Mouse (Mus musculus) liver, adult 2 months (tissue): ENCODE data around the gene Mall. TPM values are rescaled to one million over a fixed set of nuclear protein-coding genes. Genes with fewer than 3 reads are reported as not detected.

Experiments
- DNase-seq: peaks from one replicate; pipeline ENCODE4 v3.0.0-alpha.2; 2011; ENCODE audit warnings: low read depth, low spot score; ENCODE audit errors: extremely low read depth
- H3K27ac ChIP-seq: fragments of 200-500 bp; replicated peaks from 2 replicates; pipeline ENCODE4 v1.5.1; 2012; ENCODE audit warnings: low read depth, mild to moderate bottlenecking, control low read depth, inconsistent platforms, low read length; ENCODE audit not compliant: insufficient read depth
- H3K27me3 ChIP-seq: fragments of 200-500 bp; 2 replicates; pipeline ENCODE4 v1.6.1; 2012; ENCODE audit warnings: mild to moderate bottlenecking, moderate library complexity, low read length, inconsistent platforms; ENCODE audit not compliant: control insufficient read depth, insufficient read depth
- H3K36me3 ChIP-seq: fragments of 200-500 bp; 2 replicates; pipeline ENCODE4 v1.6.1; 2012; ENCODE audit warnings: low read length, inconsistent platforms; ENCODE audit not compliant: control insufficient read depth, insufficient read depth
- H3K4me1 ChIP-seq: fragments of 200-500 bp; 2 replicates; pipeline ENCODE4 v1.6.1; 2011; ENCODE audit warnings: low read length; ENCODE audit not compliant: control insufficient read depth, insufficient read depth
- H3K4me3 ChIP-seq: fragments of 200-500 bp; 2 replicates; pipeline ENCODE4 v1.5.1; 2011; ENCODE audit warnings: low read depth, mild to moderate bottlenecking, control low read depth, low read length, moderate library complexity; ENCODE audit not compliant: insufficient read depth
- H3K79me2 ChIP-seq: fragments of 200-500 bp; 2 replicates; pipeline ENCODE4 v1.6.1; 2012; ENCODE audit warnings: inconsistent platforms, mild to moderate bottlenecking, low read length, moderate library complexity; ENCODE audit not compliant: control insufficient read depth, insufficient read depth
- H3K9ac ChIP-seq: fragments of 200-500 bp; 2 replicates; pipeline ENCODE4 v1.6.1; 2012; ENCODE audit warnings: low read depth, mild to moderate bottlenecking, control low read depth, inconsistent platforms, low read length
- CTCF ChIP-seq: fragments of 200-500 bp; IDR thresholded peaks from 2 replicates; pipeline ENCODE4 v1.5.1; 2011; ENCODE audit warnings: low read depth, low read length, control low read depth
- POLR2A ChIP-seq: fragments of 200-500 bp; IDR thresholded peaks from 2 replicates; pipeline ENCODE4 v1.6.1; 2011; ENCODE audit warnings: low read length, control low read depth; ENCODE audit not compliant: insufficient read depth; ENCODE audit errors: extremely low read depth
- WGBS: fragments of 180-500 bp; shearing (Covaris S2); methylation state at CpG from one replicate; pipeline ENCODE4 v1.1.7; 2018; 5-methylcytosine and 5-hydroxymethylcytosine counted together
- polyA plus RNA-seq: library from polyadenylated mRNA; depleted of rRNA; stranded (reverse); fragments of >200 nt; gene quantifications from 2 replicates; pipeline ENCODE4 v1.2.3, GENCODE M21; 2012
- total RNA-seq: library from RNA; depleted of rRNA; stranded (reverse); fragments of >200 nt; gene quantifications from 2 replicates; pipeline ENCODE4 v1.2.3, GENCODE M21; 2014

Mall gene
- total and polyA plus RNA-seq, 2 experiments: 0.17 TPM; not detected in 1

- Histone ChIP-seq H3K27ac (no peak overlapping the region), H3K4me1 (no peaks in the 10 kb centered on the region), H3K36me3 (no peaks in the 10 kb centered on the region), H3K9ac (no peak overlapping the region), H3K27me3 (no peaks in the 10 kb centered on the region), H3K79me2 (no peaks in the 10 kb centered on the region), H3K4me3 (no peak overlapping the region)
- no peak for DNase-seq
- TF ChIP-seq POLR2A (no peak), CTCF (no peak)
- 80% methylated on average over 11 of the region's 11 CpGs for WGBS
Measured at GRCm38 (mm10) chr2:127751849-127752610, 22.3 kb upstream of the Mall start.

GRCm38 (mm10) chr2:127749376-127749775 is 19.6 kb upstream of the Mall start:
- no peaks in the 10 kb centered on the region for H3K27me3 ChIP-seq
- H3K4me1 ChIP-seq: no peaks in the 10 kb centered on the region
- no peak overlapping the region for H3K9ac ChIP-seq
- 16% methylated on average over 1 of the region's 1 CpGs for WGBS
- H3K36me3 ChIP-seq: no peaks in the 10 kb centered on the region
- H3K79me2 ChIP-seq: no peaks in the 10 kb centered on the region
- no peak overlapping the region for H3K4me3 ChIP-seq
- no peak for TF ChIP-seq POLR2A
- TF ChIP-seq CTCF: no peak
- H3K27ac ChIP-seq: no peak overlapping the region
- peak; percentile 35 for DNase-seq

GRCm38 (mm10) chr2:127748316-127748715 is 18.6 kb upstream of the Mall start:
- Histone ChIP-seq H3K27ac (no peak overlapping the region), H3K4me1 (no peaks in the 10 kb centered on the region), H3K4me3 (no peak overlapping the region), H3K27me3 (no peaks in the 10 kb centered on the region), H3K79me2 (no peaks in the 10 kb centered on the region), H3K36me3 (no peaks in the 10 kb centered on the region), H3K9ac (no peak overlapping the region)
- TF ChIP-seq POLR2A: no peak
- no peak for TF ChIP-seq CTCF
- 78% methylated on average over 7 of the region's 7 CpGs for WGBS
- DNase-seq: no peak

GRCm38 (mm10) chr2:127742637-127743036 is 12.9 kb upstream of the Mall start:
- WGBS: 95% methylated on average over 3 of the region's 3 CpGs
- H3K79me2 ChIP-seq: no peaks in the 10 kb centered on the region
- H3K27ac ChIP-seq: no peak overlapping the region
- H3K36me3 ChIP-seq: no peaks in the 10 kb centered on the region
- TF ChIP-seq CTCF (no peak), POLR2A (no peak)
- peaks cover 2% of the 10 kb centered on the region; the same call in 1 of the 2 replicates for H3K4me1 ChIP-seq
- no peak overlapping the region for H3K4me3 ChIP-seq
- H3K9ac ChIP-seq: no peak overlapping the region
- H3K27me3 ChIP-seq: no peaks in the 10 kb centered on the region
- no peak for DNase-seq

- TF ChIP-seq CTCF (no peak), POLR2A (no peak)
- WGBS: 87% methylated on average over 9 of the region's 9 CpGs
- no peak overlapping the region for H3K27ac ChIP-seq
- no peak overlapping the region for H3K9ac ChIP-seq
- H3K36me3 ChIP-seq: no peaks in the 10 kb centered on the region
- DNase-seq: peak; percentile 90
- peaks cover 2% of the 10 kb centered on the region; the same call in 1 of the 2 replicates for H3K4me1 ChIP-seq
- no peaks in the 10 kb centered on the region for H3K79me2 ChIP-seq
- no peak overlapping the region for H3K4me3 ChIP-seq
- no peaks in the 10 kb centered on the region for H3K27me3 ChIP-seq
Measured at GRCm38 (mm10) chr2:127740756-127741519, 11.2 kb upstream of the Mall start.
